Mouse (Mus musculus) liver, embryonic 14.5 days (tissue): ENCODE measurements around the gene Suz12.
"Not testable (repeated sequence)": the region's sequence is repeated elsewhere in the genome, so short reads cannot be mapped to it uniquely, and the experiment has no call there.

Experiments
- CTCF ChIP-seq: IDR thresholded peaks from 2 replicates; pipeline ENCODE4 v1.5.1; 2016; ENCODE audit warnings: antibody characterized with exemption, low read depth, control low read depth
- EP300 ChIP-seq: IDR thresholded peaks from 2 replicates; pipeline ENCODE4 v1.6.1; 2016; ENCODE audit warnings: antibody characterized with exemption, low read depth

DNA sequence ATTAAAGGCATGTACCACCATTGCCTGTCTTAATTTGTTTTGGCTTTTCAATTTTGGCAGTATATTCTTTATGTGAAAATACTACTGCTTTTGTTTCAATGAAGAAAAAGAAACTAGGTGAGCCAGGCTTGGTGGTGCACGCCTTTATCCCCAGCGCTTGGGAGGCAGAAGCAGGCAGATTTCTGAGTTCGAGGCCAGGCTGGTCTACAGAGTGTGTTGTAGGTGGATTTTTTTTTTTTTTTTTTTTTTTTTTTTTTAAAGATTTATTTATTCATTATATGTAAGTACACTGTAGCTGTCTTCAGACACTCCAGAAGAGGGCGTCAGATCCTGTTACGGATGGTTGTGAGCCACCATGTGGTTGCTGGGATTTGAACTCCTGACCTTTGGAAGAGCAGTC, 23.6 kb downstream of the Suz12 start:
- TF ChIP-seq CTCF, EP300: not testable (repeated sequence)
